8 mouse cellular contexts compared by ENCODE assay signal in the genomic region with DNA sequence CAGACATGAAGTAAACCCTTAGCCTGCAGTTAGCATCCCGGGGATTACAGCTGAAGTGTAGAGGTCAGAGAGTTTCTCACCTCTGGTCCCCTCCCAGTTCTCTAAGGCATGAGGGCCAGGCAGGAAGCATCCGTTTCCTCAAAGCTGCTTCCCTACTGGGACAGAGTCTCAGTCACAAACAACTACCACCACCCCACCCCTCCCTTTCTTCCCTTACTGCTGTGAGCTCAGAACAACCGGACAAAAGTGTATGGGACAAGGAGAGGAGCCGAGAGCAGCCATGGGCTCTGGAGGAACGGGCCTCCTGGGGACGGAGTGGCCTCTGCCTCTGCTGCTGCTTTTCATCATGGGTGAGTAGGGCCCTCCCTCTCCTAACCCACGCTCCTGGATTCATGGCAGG. TPM values are rescaled to one million over a fixed set of nuclear protein-coding genes. Genes with fewer than 3 reads are reported as not detected.
DNase-seq lines count a peak whose midpoint lies in the region; ATAC-seq and TF ChIP-seq lines count a peak whose summit lies in the region.

A gene (plus strand): TSS at position 96 of the 400 bp plus-strand sequence.

- no peaks in the 10 kb centered on the region for H3K36me3 ChIP-seq in hindbrain, embryonic 10.5 days
- H3K36me3 ChIP-seq in hindbrain, embryonic 11.5 days (ENCODE audit: control insufficient read depth, insufficient read depth, low read length): no peaks in the 10 kb centered on the region
- no peaks in the 10 kb centered on the region for H3K36me3 ChIP-seq in kidney, adult 2 months (ENCODE audit: control insufficient read depth, insufficient read depth, low read length)
- H3K36me3 ChIP-seq in forebrain, embryonic 11.5 days (ENCODE audit: control insufficient read depth, insufficient read depth, low read length): no peaks in the 10 kb centered on the region

- H3K27me3 ChIP-seq in hindbrain, embryonic 10.5 days (ENCODE audit: insufficient read depth, poor library complexity, severe bottlenecking): peaks cover 25% of the 10 kb centered on the region
- H3K27me3 ChIP-seq in hindbrain, embryonic 11.5 days (ENCODE audit: control insufficient read depth, insufficient read depth, low read length): no peaks in the 10 kb centered on the region
- no peaks in the 10 kb centered on the region for H3K27me3 ChIP-seq in kidney, adult 2 months (replicated peaks; ENCODE audit: control insufficient read depth, insufficient read depth, low read length)
- no peaks in the 10 kb centered on the region for H3K27me3 ChIP-seq in forebrain, embryonic 11.5 days (ENCODE audit: control insufficient read depth, insufficient read depth, low read length)

- H3K9me3 ChIP-seq in hindbrain, embryonic 10.5 days: no peaks in the 10 kb centered on the region
- no peaks in the 10 kb centered on the region for H3K9me3 ChIP-seq in hindbrain, embryonic 11.5 days (ENCODE audit: control insufficient read depth, low read length)
- no peaks in the 10 kb centered on the region for H3K9me3 ChIP-seq in forebrain, embryonic 11.5 days (ENCODE audit: control insufficient read depth, low read length)

- H3K4me3 ChIP-seq in hindbrain, embryonic 10.5 days: 0 out of 2 replicates have a peak within 1 kb of the TSS, but pooled peaks have one; percentile 5
- H3K4me3 ChIP-seq in hindbrain, embryonic 11.5 days (ENCODE audit: low read depth, low read length): no peak within 1 kb of the TSS
- peak within 1 kb of the TSS; percentile 58 for H3K4me3 ChIP-seq in kidney, adult 2 months (ENCODE audit: insufficient read depth, low read depth, low read length)
- no peak within 1 kb of the TSS for H3K4me3 ChIP-seq in forebrain, embryonic 11.5 days (ENCODE audit: low read depth, low read length)

- 16% methylated on average over 7 of the region's 7 CpGs for WGBS in hindbrain, embryonic 10.5 days
- 30% methylated on average over 7 of the region's 7 CpGs for WGBS in hindbrain, embryonic 11.5 days
- WGBS in kidney, adult 2 months: 34% methylated on average over 7 of the region's 7 CpGs
- whole genome bisulfite sequencing in forebrain, embryonic 11.5 days: 20% methylated on average over 7 of the region's 7 CpGs

- no peak for DNase-seq in hindbrain, embryonic 10.5 days (ENCODE audit: low spot score)
- no peak for DNase-seq in hindbrain, embryonic 11.5 days (ENCODE audit: low spot score)
- DNase-seq in heart, adult 11 months: peak; percentile 99
- DNase-seq in kidney, adult 2 months: peak; percentile 79
- peak; percentile 75 for DNase-seq in lung, postnatal 10 days
- no peak for DNase-seq in forebrain, embryonic 11.5 days (ENCODE audit: low spot score)
- no peak for DNase-seq in adipocyte (ENCODE audit: low spot score)
- DNase-seq in right cerebral cortex, postnatal 10 days (ENCODE audit: low spot score in 2 of 2): no peak

- H3K9ac ChIP-seq in hindbrain, embryonic 11.5 days (ENCODE audit: low read depth, low read length): no peak within 1 kb of the TSS
- no peak within 1 kb of the TSS for H3K9ac ChIP-seq in forebrain, embryonic 11.5 days (ENCODE audit: low read length)

- no peak for TF ChIP-seq POLR2A in kidney, adult 2 months (IDR thresholded peaks at IDR 0.05; ENCODE audit: low read depth, low read length)

- H3K4me1 ChIP-seq in hindbrain, embryonic 10.5 days (replicated peaks): peaks cover 4% of the 10 kb centered on the region; the same call in 1 of the 2 replicates
- H3K4me1 ChIP-seq in hindbrain, embryonic 11.5 days (replicated peaks; ENCODE audit: control insufficient read depth, insufficient read depth, low read length): no peaks in the 10 kb centered on the region
- no peaks in the 10 kb centered on the region for H3K4me1 ChIP-seq in kidney, adult 2 months (ENCODE audit: control insufficient read depth, insufficient read depth, low read length)
- H3K4me1 ChIP-seq in forebrain, embryonic 11.5 days (replicated peaks; ENCODE audit: control insufficient read depth, insufficient read depth, low read length): no peaks in the 10 kb centered on the region

- TF ChIP-seq CTCF in kidney, adult 2 months (conservative IDR thresholded peaks at IDR 0.05; ENCODE audit: insufficient read depth, insufficient read length, low read depth, low read length): no peak

- no peak for ATAC-seq in hindbrain, embryonic 11.5 days (ENCODE audit: low FRiP score)
- ATAC-seq in forebrain, embryonic 11.5 days (replicated peaks; ENCODE audit: low FRiP score): no peak

- H3K27ac ChIP-seq in hindbrain, embryonic 10.5 days: peak within 1 kb of the TSS; percentile 53; the same call in 1 of the 2 replicates
- H3K27ac ChIP-seq in hindbrain, embryonic 11.5 days (ENCODE audit: low read depth, low read length): no peak within 1 kb of the TSS
- peak within 1 kb of the TSS; percentile 88 for H3K27ac ChIP-seq in kidney, adult 2 months (ENCODE audit: insufficient read depth, low read depth, low read length)
- no peak within 1 kb of the TSS for H3K27ac ChIP-seq in forebrain, embryonic 11.5 days (ENCODE audit: low read depth, low read length)

- H3K4me2 ChIP-seq in hindbrain, embryonic 11.5 days (replicated peaks; ENCODE audit: low read depth, low read length): no peak within 1 kb of the TSS
- no peak within 1 kb of the TSS for H3K4me2 ChIP-seq in forebrain, embryonic 11.5 days (ENCODE audit: low read depth, low read length, severe bottlenecking)

RNA-seq across cellular contexts. Expression of the gene that starts here (rescaled TPM):
- 6.6 and 7.7 TPM in 2 replicates for polyA plus RNA-seq in hindbrain, embryonic 10.5 days (2016; fragmentation: Nextera tagmentation; extraction: Ambion mirVana)
- 5.5 and 6.8 TPM in 2 replicates for polyA plus RNA-seq in hindbrain, embryonic 11.5 days (2014; fragmentation: Nextera tagmentation; extraction: Ambion mirVana)
- 25.4 and 27.6 TPM in 2 replicates for polyA plus RNA-seq in kidney, adult 2 months (2012; rRNA removed)
- polyA plus RNA-seq in forebrain, embryonic 11.5 days (2014; fragmentation: Nextera tagmentation; extraction: Ambion mirVana): 6.6 and 7.0 TPM in 2 replicates

Comparison
In these comparisons a context has a peak if more than half of its experiments do, and no peak if none do; other contexts are left out.
1. H3K27ac ChIP-seq: peak in hindbrain, embryonic 10.5 days (single experiment) and kidney, adult 2 months (single experiment); none in hindbrain, embryonic 11.5 days (single experiment) and forebrain, embryonic 11.5 days (single experiment).
2. H3K4me3 ChIP-seq: peak in hindbrain, embryonic 10.5 days (single experiment) and kidney, adult 2 months (single experiment); none in hindbrain, embryonic 11.5 days (single experiment) and forebrain, embryonic 11.5 days (single experiment).
3. DNase-seq: peak in heart, adult 11 months (single experiment), kidney, adult 2 months (single experiment) and lung, postnatal 10 days (single experiment); none in hindbrain, embryonic 10.5 days (single experiment), hindbrain, embryonic 11.5 days (single experiment), forebrain, embryonic 11.5 days (single experiment), adipocyte (single experiment) and right cerebral cortex, postnatal 10 days (0 of 2).